Mouse (Mus musculus) heart, embryonic 13.5 days (tissue): ENCODE results near the gene Strada. TPM values are rescaled to one million over a fixed set of nuclear protein-coding genes. Genes with fewer than 3 reads are reported as not detected.
"Not testable (repeated sequence)": the region's sequence is repeated elsewhere in the genome, so short reads cannot be mapped to it uniquely, and the experiment has no call there.

Source experiments
- ATAC-seq: fragments of 200-750 bp; cut with Nextera tagmentation; 2 replicates; pipeline ENCODE4 v1.8.0; 2017; ENCODE audit warnings: moderate TSS enrichment; ENCODE audit not compliant: insufficient number of reproducible peaks, low FRiP score, low TSS enrichment; ENCODE audit errors: extremely low read depth
- H3K27ac ChIP-seq: fragments of 300-500 bp; sonication (generic); replicated peaks from 2 replicates; pipeline ENCODE4 v1.5.1; 2015; ENCODE audit warnings: moderate library complexity, mild to moderate bottlenecking, inconsistent platforms
- H3K27me3 ChIP-seq: fragments of 300-500 bp; sonication (generic); replicated peaks from 2 replicates; pipeline ENCODE4 v1.6.1; 2015; ENCODE audit warnings: mild to moderate bottlenecking, inconsistent platforms
- H3K36me3 ChIP-seq: fragments of 300-500 bp; sonication (generic); 2 replicates; pipeline ENCODE4 v1.6.1; 2015; ENCODE audit warnings: mild to moderate bottlenecking, inconsistent platforms
- H3K4me1 ChIP-seq: fragments of 300-500 bp; sonication (generic); 2 replicates; pipeline ENCODE4 v1.6.1; 2015; ENCODE audit warnings: inconsistent platforms
- H3K4me2 ChIP-seq: fragments of 300-500 bp; sonication (generic); 2 replicates; pipeline ENCODE4 v1.6.1; 2015; ENCODE audit warnings: inconsistent platforms, mild to moderate bottlenecking, moderate library complexity
- H3K4me3 ChIP-seq: fragments of 300-500 bp; sonication (generic); 2 replicates; pipeline ENCODE4 v1.5.1; 2015; ENCODE audit warnings: moderate library complexity, mild to moderate bottlenecking, inconsistent platforms
- H3K9ac ChIP-seq: fragments of 300-500 bp; sonication (generic); 2 replicates; pipeline ENCODE4 v1.6.1; 2015; ENCODE audit warnings: inconsistent platforms, mild to moderate bottlenecking, moderate library complexity
- H3K9me3 ChIP-seq: fragments of 300-500 bp; sonication (generic); 2 replicates; pipeline ENCODE4 v1.6.1; 2016; ENCODE audit warnings: inconsistent platforms
- WGBS: fragments of 180-500 bp; shearing (Covaris S2); methylation state at CpG from one replicate; pipeline ENCODE4 v1.1.7; 2015; ENCODE audit warnings: mixed read lengths; 5-methylcytosine and 5-hydroxymethylcytosine counted together
- polyA plus RNA-seq: library from polyadenylated mRNA; unstranded; fragments of >200 nt; fragmentation: Nextera tagmentation; extraction: Ambion mirVana; gene quantifications from 2 replicates; pipeline ENCODE4 v1.2.1, GENCODE M21; 2015

Strada gene
- 18.9 and 20.4 TPM in 2 replicates for polyA plus RNA-seq

GRCm38 (mm10) chr11:106202123-106202465 lies at the start of gene Strada:
Gene Strada (minus strand): TSS chr11:106202168.
- Histone ChIP-seq H3K9ac (no peak within 1 kb of the TSS), H3K4me3 (no peak within 1 kb of the TSS), H3K27me3 (no peaks in the 10 kb centered on the region), H3K9me3 (no peaks in the 10 kb centered on the region), H3K27ac (0 out of 2 replicates have a peak within 1 kb of the TSS, but pooled peaks have one; percentile 9), H3K4me2 (no peak within 1 kb of the TSS), H3K4me1 (0 out of 2 replicates have a peak, but pooled peaks cover 3% of the 10 kb centered on the region), H3K36me3 (peaks cover 90% of the 10 kb centered on the region)
- ATAC-seq, result no peak
- WGBS, result 61% methylated on average over 5 of the region's 5 CpGs

GRCm38 (mm10) chr11:106249326-106249725 lies 47.4 kb upstream of the Strada start:
- no peak overlapping the region for H3K4me2 ChIP-seq
- no peak overlapping the region for H3K27ac ChIP-seq
- 81% methylated on average over 7 of the region's 7 CpGs for WGBS
- peaks cover 7% of the 10 kb centered on the region for H3K9me3 ChIP-seq
- peaks cover 3% of the 10 kb centered on the region for H3K4me1 ChIP-seq
- H3K36me3 ChIP-seq, result peaks cover 99% of the 10 kb centered on the region
- no peaks in the 10 kb centered on the region for H3K27me3 ChIP-seq
- no peak overlapping the region for H3K9ac ChIP-seq
- no peak overlapping the region for H3K4me3 ChIP-seq
- no peak for ATAC-seq

- H3K9me3 ChIP-seq, result peaks cover 7% of the 10 kb centered on the region
- peaks cover 99% of the 10 kb centered on the region for H3K36me3 ChIP-seq
- 100% methylated on average over 1 of the region's 1 CpGs for WGBS
- no peak overlapping the region for H3K27ac ChIP-seq
- H3K9ac ChIP-seq, result no peak overlapping the region
- no peaks in the 10 kb centered on the region for H3K27me3 ChIP-seq
- no peak overlapping the region for H3K4me3 ChIP-seq
- H3K4me1 ChIP-seq, result no peaks in the 10 kb centered on the region
- ATAC-seq, result no peak
- H3K4me2 ChIP-seq, result no peak overlapping the region
Measured at GRCm38 (mm10) chr11:106246834-106247233, 44.9 kb upstream of the Strada start.

- not testable (repeated sequence) for H3K27ac ChIP-seq, H3K4me1 ChIP-seq, H3K4me2 ChIP-seq, ATAC-seq, H3K4me3 ChIP-seq, H3K27me3 ChIP-seq, H3K9me3 ChIP-seq, H3K9ac ChIP-seq
- peaks cover 87% of the 10 kb centered on the region for H3K36me3 ChIP-seq
- WGBS, result 79% methylated on average over 8 of the region's 8 CpGs
Measured at GRCm38 (mm10) chr11:106233978-106234377, 32.0 kb upstream of the Strada start.

- 85% methylated on average over 3 of the region's 3 CpGs for WGBS
- Histone ChIP-seq H3K4me1 (peaks cover 15% of the 10 kb centered on the region), H3K4me2 (no peak overlapping the region), H3K36me3 (peaks cover 21% of the 10 kb centered on the region), H3K4me3 (no peak overlapping the region), H3K9ac (no peak overlapping the region), H3K9me3 (no peaks in the 10 kb centered on the region), H3K27me3 (no peaks in the 10 kb centered on the region), H3K27ac (no peak overlapping the region)
- ATAC-seq, result no peak
Measured at GRCm38 (mm10) chr11:106220603-106221002, 18.6 kb upstream of the Strada start.

- Histone ChIP-seq H3K4me2 (peak within 1 kb of the TSS; percentile 82), H3K9ac (peak within 1 kb of the TSS; percentile 99), H3K4me1 (peaks cover 28% of the 10 kb centered on the region), H3K4me3 (peak within 1 kb of the TSS; percentile 83), H3K9me3 (no peaks in the 10 kb centered on the region), H3K36me3 (peaks cover 17% of the 10 kb centered on the region), H3K27me3 (no peaks in the 10 kb centered on the region), H3K27ac (peak within 1 kb of the TSS; percentile 97)
- WGBS, result under 1% methylated on average over 70 of the region's 70 CpGs
- peak; percentile 89 for ATAC-seq
Measured at GRCm38 (mm10) chr11:106216730-106217490, 14.9 kb upstream of the Strada start, which contains the start of gene Ddx42. Gene Ddx42 (plus strand): TSS chr11:106216926.

GRCm38 (mm10) chr11:106215927-106216729 lies 14.2 kb upstream of the Strada start, which contains the start of gene Ccdc47:
Gene Ccdc47 (minus strand): TSS chr11:106216344.
- Histone ChIP-seq H3K27me3 (no peaks in the 10 kb centered on the region), H3K4me1 (peaks cover 28% of the 10 kb centered on the region), H3K9me3 (no peaks in the 10 kb centered on the region), H3K4me2 (peak within 1 kb of the TSS; percentile 82), H3K36me3 (peaks cover 24% of the 10 kb centered on the region), H3K9ac (peak within 1 kb of the TSS; percentile 99), H3K4me3 (peak within 1 kb of the TSS; percentile 83), H3K27ac (peak within 1 kb of the TSS; percentile 97)
- peak; percentile 92 for ATAC-seq
- WGBS, result under 1% methylated on average over 46 of the region's 46 CpGs

- H3K36me3 ChIP-seq, result peaks cover 30% of the 10 kb centered on the region
- H3K4me2 ChIP-seq, result peak overlapping the region; percentile 82
- ATAC-seq, result no peak
- H3K27me3 ChIP-seq, result no peaks in the 10 kb centered on the region
- 20% methylated on average over 7 of the region's 7 CpGs for WGBS
- H3K4me1 ChIP-seq, result peaks cover 28% of the 10 kb centered on the region
- peak overlapping the region; percentile 83 for H3K4me3 ChIP-seq
- peak overlapping the region; percentile 95 for H3K9ac ChIP-seq
- H3K27ac ChIP-seq, result peak overlapping the region; percentile 97
- no peaks in the 10 kb centered on the region for H3K9me3 ChIP-seq
Measured at GRCm38 (mm10) chr11:106215450-106215859, 13.5 kb upstream of the Strada start.

- Histone ChIP-seq H3K4me1 (peaks cover 28% of the 10 kb centered on the region), H3K9ac (peak overlapping the region; percentile 95), H3K36me3 (peaks cover 36% of the 10 kb centered on the region), H3K4me2 (peak overlapping the region; percentile 82), H3K27me3 (no peaks in the 10 kb centered on the region), H3K27ac (no peak overlapping the region), H3K4me3 (peak overlapping the region; percentile 83), H3K9me3 (no peaks in the 10 kb centered on the region)
- no peak for ATAC-seq
- 86% methylated on average over 5 of the region's 5 CpGs for WGBS
Measured at GRCm38 (mm10) chr11:106214856-106215255, 12.9 kb upstream of the Strada start.

- Histone ChIP-seq H3K9me3 (no peaks in the 10 kb centered on the region), H3K36me3 (peaks cover 57% of the 10 kb centered on the region), H3K9ac (no peak overlapping the region), H3K27me3 (no peaks in the 10 kb centered on the region), H3K4me1 (peaks cover 16% of the 10 kb centered on the region), H3K4me3 (no peak overlapping the region), H3K4me2 (no peak overlapping the region), H3K27ac (no peak overlapping the region)
- 85% methylated on average over 8 of the region's 8 CpGs for WGBS
- ATAC-seq, result no peak
Measured at GRCm38 (mm10) chr11:106212771-106213170, 10.8 kb upstream of the Strada start.

GRCm38 (mm10) chr11:106201337-106202122 lies 438 bp downstream of the Strada start:
- H3K4me1 ChIP-seq, result 0 out of 2 replicates have a peak, but pooled peaks cover 3% of the 10 kb centered on the region
- no peaks in the 10 kb centered on the region for H3K9me3 ChIP-seq
- ATAC-seq, result no peak
- no peak overlapping the region for H3K9ac ChIP-seq
- peaks cover 90% of the 10 kb centered on the region for H3K36me3 ChIP-seq
- no peak overlapping the region for H3K4me2 ChIP-seq
- no peak overlapping the region for H3K4me3 ChIP-seq
- 0 out of 2 replicates have a peak overlapping the region, but pooled peaks have one; percentile 9 for H3K27ac ChIP-seq
- H3K27me3 ChIP-seq, result no peaks in the 10 kb centered on the region
- WGBS, result 88% methylated on average over 19 of the region's 19 CpGs
